Mouse (Mus musculus): ENCODE data around the gene Pigx.

GRCm38 (mm10) chr16:32135842-32136357 lies 36.4 kb upstream of the Pigx start:
- no peak for TF ChIP-seq CTCF (conservative IDR thresholded peaks at IDR 0.05; ENCODE audit: insufficient read depth, insufficient read length, low read depth, low read length)
- TF ChIP-seq POLR2A (IDR thresholded peaks at IDR 0.05; ENCODE audit: low read depth, low read length), result no peak

All from kidney, adult 2 months (tissue).